Mouse (Mus musculus): ENCODE results near the gene H2al2a.

GRCm38 (mm10) chr2:18019122-18019521 lies 22.4 kb upstream of the H2al2a start:
- TF ChIP-seq CTCF (IDR thresholded peaks at IDR 0.05; ENCODE audit: low read depth) (no peak), EP300 (IDR thresholded peaks at IDR 0.05; ENCODE audit: low read depth) (no peak)
